In the genomic region with DNA sequence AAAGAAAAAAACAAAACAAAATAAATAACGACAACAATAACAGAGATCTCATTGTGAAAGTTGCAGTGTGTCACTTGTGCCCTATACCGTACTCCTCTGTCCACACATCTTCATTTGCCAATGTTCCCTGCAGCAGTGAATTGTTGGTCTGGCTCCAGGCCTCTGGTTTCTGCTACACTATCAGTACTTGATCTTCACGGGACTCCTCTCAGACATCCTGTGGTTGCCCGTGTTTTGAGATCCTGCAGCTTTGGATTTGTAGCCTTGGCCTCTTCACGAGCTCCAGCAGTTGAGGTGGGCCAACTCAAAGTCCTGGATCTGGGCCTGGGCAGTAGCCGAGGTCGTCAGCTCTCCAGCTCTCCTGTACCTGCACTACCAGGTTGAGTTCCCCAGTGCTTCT, we compare ENCODE assay signal across 24 mouse cellular contexts.
"Had no signal": no experiment of that assay in that cellular context is flagged by ENCODE, and none has a peak within 500 bp of the region (broad histone marks: within the 10 kb centered on the region; RNA-seq: fewer than 3 reads in every experiment).

No protein-coding gene starts in this region.

- DNase-seq: cerebellum, postnatal 10 days; cerebellum, postnatal 14 days; cerebellum, postnatal 25 days; cerebellum, postnatal 36 days; embryo, embryonic 11 days; forebrain, postnatal 0 days; gastrocnemius, adult 2 months; gastrocnemius, postnatal 10 days; gastrocnemius, postnatal 14 days; gastrocnemius, postnatal 25 days; gastrocnemius, postnatal 36 days; heart, adult 11 months; heart, adult 18-20 months; heart, adult 2 months had no signal

- H3K27me3 ChIP-seq: embryonic facial prominence, embryonic 12.5 days; embryonic facial prominence, embryonic 13.5 days; embryonic facial prominence, embryonic 15.5 days; forebrain, embryonic 12.5 days; forebrain, embryonic 13.5 days; forebrain, embryonic 15.5 days had no signal

- H3K27ac ChIP-seq: embryonic facial prominence, embryonic 10.5 days; embryonic facial prominence, embryonic 12.5 days; embryonic facial prominence, embryonic 13.5 days; embryonic facial prominence, embryonic 15.5 days; forebrain, embryonic 10.5 days; forebrain, embryonic 12.5 days; forebrain, embryonic 13.5 days; forebrain, embryonic 15.5 days; gastrocnemius, adult 2 months; heart, adult 2 months; heart, embryonic 10.5 days had no signal

- H3K9me3 ChIP-seq: embryonic facial prominence, embryonic 10.5 days; embryonic facial prominence, embryonic 12.5 days; embryonic facial prominence, embryonic 13.5 days; embryonic facial prominence, embryonic 15.5 days; forebrain, embryonic 10.5 days; forebrain, embryonic 12.5 days; forebrain, embryonic 13.5 days; forebrain, embryonic 15.5 days; heart, embryonic 10.5 days had no signal

- H3K36me3 ChIP-seq: embryonic facial prominence, embryonic 10.5 days; embryonic facial prominence, embryonic 12.5 days; embryonic facial prominence, embryonic 13.5 days; embryonic facial prominence, embryonic 15.5 days; forebrain, embryonic 10.5 days; forebrain, embryonic 12.5 days; forebrain, embryonic 15.5 days; heart, embryonic 10.5 days had no signal

- H3K9ac ChIP-seq: embryonic facial prominence, embryonic 12.5 days; embryonic facial prominence, embryonic 13.5 days; embryonic facial prominence, embryonic 15.5 days; forebrain, embryonic 12.5 days; forebrain, embryonic 13.5 days; forebrain, embryonic 15.5 days; forebrain, postnatal 0 days had no signal

- H3K4me3 ChIP-seq: embryonic facial prominence, embryonic 10.5 days; embryonic facial prominence, embryonic 12.5 days; embryonic facial prominence, embryonic 13.5 days; embryonic facial prominence, embryonic 15.5 days; erythroblast, embryonic 14.5 days; forebrain, embryonic 10.5 days; forebrain, embryonic 12.5 days; forebrain, embryonic 13.5 days; forebrain, embryonic 15.5 days; gastrocnemius, adult 2 months; heart, adult 2 months; heart, embryonic 10.5 days had no signal
